Mouse (Mus musculus): ENCODE measurements around the gene Mgst1. TPM values are rescaled to one million over a fixed set of nuclear protein-coding genes. Genes with fewer than 3 reads are reported as not detected.

Mgst1 gene
- polyA plus RNA-seq, 1 experiment: 44.3 TPM

Other genes with a start within 250 kb of the Mgst1 start
- gene Slc15a5, start 60.4 kb upstream of the Mgst1 start, polyA plus RNA-seq (2012; rRNA removed): 0.06 TPM in 2 replicates

Data from frontal cortex, adult 2 months (tissue).